Mouse (Mus musculus) CH12.LX (cell line): ENCODE data around the gene Dok5. TPM values are rescaled to one million over a fixed set of nuclear protein-coding genes. Genes with fewer than 3 reads are reported as not detected.

Experiments
- DNase-seq: peaks from one replicate; pipeline ENCODE4 v3.0.0-alpha.2; 2013; ENCODE audit errors: extremely low read depth
- H3K27ac ChIP-seq: 2 replicates; pipeline ENCODE4 v1.5.1; 2012; ENCODE audit warnings: low read depth, mild to moderate bottlenecking, control low read depth, moderate library complexity; ENCODE audit not compliant: insufficient read depth
- H3K27me3 ChIP-seq: replicated peaks from 2 replicates; pipeline ENCODE3; 2012; ENCODE audit warnings: inconsistent platforms
- H3K36me3 ChIP-seq, 2 experiments: replicated peaks in 1 of 2; 2 replicates each; pipeline versions ENCODE3 to v1.6.1; 2012; ENCODE audit warnings: inconsistent platforms in 1 of 2, low read length in 1 of 2, mild to moderate bottlenecking in 1 of 2, mixed read lengths in 1 of 2, moderate library complexity in 1 of 2; ENCODE audit not compliant: control insufficient read depth in 1 of 2, insufficient read depth in 1 of 2
- H3K4me1 ChIP-seq, 2 experiments: 2 replicates each; pipeline ENCODE4 v1.6.1; 2012; ENCODE audit warnings: inconsistent platforms in 1 of 2, moderate library complexity in 1 of 2; ENCODE audit not compliant: insufficient read depth in 2 of 2, control insufficient read depth in 1 of 2
- H3K4me2 ChIP-seq: 2 replicates; pipeline ENCODE4 v1.6.1; 2012; ENCODE audit warnings: low read depth, mild to moderate bottlenecking, control low read depth; ENCODE audit not compliant: poor library complexity, insufficient read depth, severe bottlenecking
- H3K4me3 ChIP-seq, 3 experiments: fragments of 150-350 bp in 1 of 3; sonication (generic) in 1 of 3; replicated peaks in 1 of 3; 2 replicates each; pipeline versions ENCODE3 to v1.5.1; 2011 to 2012; ENCODE audit warnings: low read depth in 2 of 3, low read length in 2 of 3, mild to moderate bottlenecking in 2 of 3, moderate library complexity in 2 of 3, control low read depth in 1 of 3, improper control_type of control experiment in 1 of 3, inconsistent platforms in 1 of 3, mixed read lengths in 1 of 3; ENCODE audit not compliant: poor library complexity in 1 of 3
- H3K79me2 ChIP-seq: replicated peaks from 2 replicates; pipeline ENCODE4 v1.6.1; 2012; ENCODE audit warnings: mild to moderate bottlenecking, moderate library complexity; ENCODE audit not compliant: control insufficient read depth, poor library complexity, insufficient read depth, severe bottlenecking; ENCODE audit errors: extremely low read depth
- H3K9ac ChIP-seq: 2 replicates; pipeline ENCODE4 v1.6.1; 2012; ENCODE audit warnings: low read depth, mild to moderate bottlenecking, control low read depth, moderate library complexity; ENCODE audit not compliant: insufficient read depth
- H3K9me3 ChIP-seq: replicated peaks from 2 replicates; pipeline ENCODE3; 2012; ENCODE audit warnings: low read length, inconsistent platforms, mixed read lengths
- CHD1 ChIP-seq: IDR thresholded peaks from 2 replicates; pipeline ENCODE4 v1.6.1; 2012; ENCODE audit warnings: low read depth, low read length, improper control_type of control experiment, inconsistent platforms
- CTCF ChIP-seq, 2 experiments: IDR thresholded peaks in 1 of 2; conservative IDR thresholded peaks in 1 of 2; 2 replicates each; pipeline ENCODE4 v1.5.1; 2011 to 2012; ENCODE audit warnings: low read depth in 2 of 2, low read length in 2 of 2, improper control_type of control experiment in 1 of 2, inconsistent platforms in 1 of 2, mild to moderate bottlenecking in 1 of 2, moderate library complexity in 1 of 2
- ETS1 ChIP-seq: conservative IDR thresholded peaks from 2 replicates; pipeline ENCODE4 v1.6.1; 2012; ENCODE audit warnings: low read depth, mild to moderate bottlenecking, inconsistent platforms, low read length, improper control_type of control experiment, moderate library complexity
- GABPA ChIP-seq: IDR thresholded peaks from 2 replicates; pipeline ENCODE4 v1.6.1; 2012; ENCODE audit warnings: low read depth, low read length, improper control_type of control experiment, inconsistent platforms; ENCODE audit not compliant: insufficient replicate concordance
- JUND ChIP-seq: conservative IDR thresholded peaks from 2 replicates; pipeline ENCODE4 v1.6.1; 2011; ENCODE audit warnings: low read depth, low read length, improper control_type of control experiment
- KAT2A ChIP-seq: IDR thresholded peaks from 2 replicates; pipeline ENCODE4 v1.6.1; 2012; ENCODE audit warnings: low read length, improper control_type of control experiment, inconsistent platforms; ENCODE audit not compliant: insufficient replicate concordance
- MAFK ChIP-seq: IDR thresholded peaks from 2 replicates; pipeline ENCODE4 v1.6.1; 2011; ENCODE audit warnings: low read length, improper control_type of control experiment; ENCODE audit not compliant: insufficient replicate concordance
- MAX ChIP-seq: IDR thresholded peaks from 2 replicates; pipeline ENCODE4 v1.6.1; 2011; ENCODE audit warnings: low read length, improper control_type of control experiment
- MAZ ChIP-seq: IDR thresholded peaks from 2 replicates; pipeline ENCODE4 v1.6.1; 2012; ENCODE audit warnings: low read depth, mild to moderate bottlenecking, inconsistent platforms, low read length, improper control_type of control experiment, moderate library complexity
- NELFE ChIP-seq: IDR thresholded peaks from 2 replicates; pipeline ENCODE4 v1.6.1; 2011; ENCODE audit warnings: low read depth, low read length, improper control_type of control experiment
- NRF1 ChIP-seq: IDR thresholded peaks from 2 replicates; pipeline ENCODE4 v1.6.1; 2014; ENCODE audit warnings: low read depth, mild to moderate bottlenecking, inconsistent platforms, low read length, improper control_type of control experiment, moderate library complexity
- POLR2A ChIP-seq: IDR thresholded peaks from 2 replicates; pipeline ENCODE4 v1.6.1; 2011; ENCODE audit warnings: low read depth, mild to moderate bottlenecking, improper control_type of control experiment, low read length
- RAD21 ChIP-seq: IDR thresholded peaks from 2 replicates; pipeline ENCODE4 v1.6.1; 2011; ENCODE audit warnings: low read depth, mild to moderate bottlenecking, low read length, improper control_type of control experiment, moderate library complexity
- RCOR1 ChIP-seq: conservative IDR thresholded peaks from 2 replicates; pipeline ENCODE4 v1.6.1; 2012; ENCODE audit warnings: low read depth, mild to moderate bottlenecking, inconsistent platforms, low read length, improper control_type of control experiment
- TCF12 ChIP-seq: IDR thresholded peaks from 2 replicates; pipeline ENCODE4 v1.6.1; 2014; ENCODE audit warnings: low read depth, mild to moderate bottlenecking, inconsistent platforms, low read length, improper control_type of control experiment
- USF1 ChIP-seq: IDR thresholded peaks from 2 replicates; pipeline ENCODE4 v1.6.1; 2014; ENCODE audit warnings: low read depth, mild to moderate bottlenecking, inconsistent platforms, low read length, improper control_type of control experiment
- ZKSCAN1 ChIP-seq: IDR thresholded peaks from 2 replicates; pipeline ENCODE4 v1.6.1; 2012; ENCODE audit warnings: low read depth, inconsistent platforms, low read length, improper control_type of control experiment, borderline replicate concordance
- ZMIZ1 ChIP-seq: IDR thresholded peaks from 2 replicates; pipeline ENCODE4 v1.6.1; 2012; ENCODE audit warnings: low read depth, mild to moderate bottlenecking, inconsistent platforms, low read length, improper control_type of control experiment
- ZNF384 ChIP-seq: IDR thresholded peaks from 2 replicates; pipeline ENCODE4 v1.6.1; 2012; ENCODE audit warnings: low read depth, low read length, improper control_type of control experiment, inconsistent platforms
- dilution Hi-C: fragments of 300-500 bp; cut with MboI; formaldehyde crosslinking; loops from 2 replicates; pipeline ENCODE4 v1.14.3; 2020; ENCODE audit warnings: low sequenced_read_pairs; ENCODE audit not compliant: extremely low pct_unique_long_range_greater_than_20kb, extremely low pct_ligation_motif_present
- in situ Hi-C: fragments of 300-500 bp; cut with MboI; formaldehyde crosslinking; loops from 3 replicates; pipeline ENCODE4 v1.14.3; 2019; ENCODE audit warnings: low sequenced_read_pairs, low pct_ligation_motif_present, low pct_unique_long_range_greater_than_20kb, mixed read lengths
- polyA plus RNA-seq: library from polyadenylated mRNA; unstranded; fragments of >175 nt; gene quantifications from 2 replicates; pipeline ENCODE4 v1.2.1, GENCODE M21; 2012; ENCODE audit warnings: low read depth; ENCODE audit not compliant: insufficient read length
- total RNA-seq, 2 experiments: library from RNA; depleted of rRNA; stranded (reverse); fragments of 300-350 nt in 1 of 2; fragments of >200 nt in 1 of 2; gene quantifications; 2 replicates each; pipeline ENCODE4 v1.2.3; 2012 to 2014

Dok5 gene
- total and polyA plus RNA-seq, 3 experiments: not detected

GRCm38 (mm10) chr2:170837363-170837762, 105.8 kb downstream of the Dok5 start:
- dilution Hi-C loops: no loop called here
- H3K36me3 ChIP-seq: no peaks in the 10 kb centered on the region
- no peak overlapping the region for H3K9ac ChIP-seq
- TF ChIP-seq JUND: no peak
- TF ChIP-seq RCOR1: no peak
- no peak for TF ChIP-seq ZNF384
- no peak for TF ChIP-seq GABPA
- no peak for TF ChIP-seq MAFK
- no peak for TF ChIP-seq KAT2A
- TF ChIP-seq TCF12: no peak
- no peak for TF ChIP-seq NELFE
- TF ChIP-seq CHD1: no peak
- no peak for TF ChIP-seq RAD21
- no peak for TF ChIP-seq ETS1
- TF ChIP-seq MAZ: no peak
- no peak for TF ChIP-seq ZMIZ1
- TF ChIP-seq MAX: no peak
- no peak for TF ChIP-seq USF1
- TF ChIP-seq POLR2A: no peak
- no peak for TF ChIP-seq CTCF (conservative IDR thresholded peaks at IDR 0.05 in 1 of 2, IDR thresholded peaks at IDR 0.05 in 1 of 2; ENCODE audit: low read depth in 2 of 2, low read length in 2 of 2)
- no peaks in the 10 kb centered on the region for H3K79me2 ChIP-seq
- H3K27ac ChIP-seq: no peak overlapping the region
- no peaks in the 10 kb centered on the region for H3K4me1 ChIP-seq
- H3K9me3 ChIP-seq: peaks cover 89% of the 10 kb centered on the region
- no peaks in the 10 kb centered on the region for H3K27me3 ChIP-seq
- in situ Hi-C loops: no loop called here
- H3K4me3 ChIP-seq: no peak overlapping the region
- no peak overlapping the region for H3K4me2 ChIP-seq
- no peak for DNase-seq

- no peaks in the 10 kb centered on the region for H3K79me2 ChIP-seq
- H3K9me3 ChIP-seq: peaks cover 86% of the 10 kb centered on the region
- H3K4me3 ChIP-seq: no peak overlapping the region
- no peaks in the 10 kb centered on the region for H3K4me1 ChIP-seq
- no peak overlapping the region for H3K9ac ChIP-seq
- no peak overlapping the region for H3K4me2 ChIP-seq
- in situ Hi-C loops (no loop called here), dilution Hi-C loops (no loop called here)
- DNase-seq: no peak
- H3K36me3 ChIP-seq: no peaks in the 10 kb centered on the region
- TF ChIP-seq ZKSCAN1 (no peak), NRF1 (no peak), ZNF384 (no peak)
- H3K27ac ChIP-seq: no peak overlapping the region
- H3K27me3 ChIP-seq: no peaks in the 10 kb centered on the region
Observed at GRCm38 (mm10) chr2:170837824-170838557, 106.4 kb downstream of the Dok5 start.
